Mouse (Mus musculus) G1E (cell line): ENCODE data around the gene Hltf. TPM values are rescaled to one million over a fixed set of nuclear protein-coding genes. Genes with fewer than 3 reads are reported as not detected.
A peak's percentile ranks its signal among the peaks of the same experiment; 100 is the strongest.
"Not testable (repeated sequence)": the region's sequence is repeated elsewhere in the genome, so short reads cannot be mapped to it uniquely, and the experiment has no call there.

Experiments used
- ATAC-seq: 2 replicates; pipeline ENCODE4 v1.8.0; 2016; ENCODE audit warnings: mild to moderate bottlenecking; ENCODE audit not compliant: insufficient number of reproducible peaks, poor library complexity, low FRiP score, severe bottlenecking; ENCODE audit errors: extremely low read depth
- DNase-seq: peaks from one replicate; pipeline ENCODE4 v3.0.0; 2012; ENCODE audit warnings: low spot score
- H3K27me3 ChIP-seq: 2 replicates; pipeline ENCODE4 v1.6.1; 2012; ENCODE audit warnings: mild to moderate bottlenecking, low read length, inconsistent platforms; ENCODE audit not compliant: insufficient read depth
- H3K36me3 ChIP-seq: replicated peaks from 2 replicates; pipeline ENCODE3; 2012; ENCODE audit warnings: mild to moderate bottlenecking, inconsistent platforms
- H3K4me1 ChIP-seq: 2 replicates; pipeline ENCODE4 v1.6.1; 2012; ENCODE audit warnings: low read depth, low read length, inconsistent platforms, mixed read lengths; ENCODE audit not compliant: insufficient read depth
- H3K4me3 ChIP-seq: 2 replicates; pipeline ENCODE4 v1.5.1; 2012; ENCODE audit warnings: low read depth, mild to moderate bottlenecking, inconsistent platforms, low read length, moderate library complexity, mixed read lengths
- H3K9me3 ChIP-seq: replicated peaks from 2 replicates; pipeline ENCODE4 v1.6.1; 2012; ENCODE audit warnings: inconsistent platforms
- CTCF ChIP-seq: IDR thresholded peaks from 2 replicates; pipeline ENCODE4 v1.5.1; 2012; ENCODE audit warnings: low read depth, low read length, inconsistent platforms, mixed read lengths
- GATA1 ChIP-seq: IDR thresholded peaks from 2 replicates; pipeline ENCODE4 v1.6.1; 2012; ENCODE audit warnings: borderline replicate concordance, low read length, inconsistent platforms, mixed read lengths
- GATA2 ChIP-seq: IDR thresholded peaks from 2 replicates; pipeline ENCODE4 v1.6.1; 2012; ENCODE audit warnings: low read depth, low read length, inconsistent platforms, borderline replicate concordance
- POLR2AphosphoS5 ChIP-seq: IDR thresholded peaks from 2 replicates; pipeline ENCODE4 v1.6.1; 2012; ENCODE audit warnings: low read depth, low read length, inconsistent platforms; ENCODE audit not compliant: insufficient replicate concordance
- TAL1 ChIP-seq: conservative IDR thresholded peaks from 2 replicates; pipeline ENCODE4 v1.6.1; 2012; ENCODE audit warnings: low read depth, low read length, inconsistent platforms, mixed read lengths
- polyA plus RNA-seq: library from polyadenylated mRNA; stranded (reverse); fragments of >175 nt; gene quantifications from 2 replicates; pipeline ENCODE4 v1.2.3, GENCODE M21; 2012
- total RNA-seq, 2 experiments: library from RNA; stranded (forward) in 1 of 2; stranded (reverse) in 1 of 2; fragments of 200-1000 nt in 1 of 2; fragments of >200 nt in 1 of 2; fragmentation: Nextera tagmentation in 1 of 2; gene quantifications; 2 replicates each; pipeline ENCODE4 v1.2.3; 2014 to 2017

Hltf gene
- total RNA-seq (2014; fragmentation: Nextera tagmentation) = 71.0 and 85.2 TPM in 2 replicates
- total RNA-seq (2017) = 75.7 and 85.0 TPM in 2 replicates
- polyA plus RNA-seq = 14.2 and 15.6 TPM in 2 replicates

GRCm38 (mm10) chr3:20057306-20058196 lies at the start of gene Hltf:
Gene Hltf (plus strand): TSS chr3:20057811.
- ATAC-seq = peak; percentile 100
- TF ChIP-seq GATA1 (no peak), GATA2 (no peak), CTCF (no peak), POLR2AphosphoS5 (no peak), TAL1 (no peak)

GRCm38 (mm10) chr3:20010464-20010863 lies 47.1 kb upstream of the Hltf start:
- peaks cover 2% of the 10 kb centered on the region; the same call in 1 of the 2 replicates for H3K4me1 ChIP-seq
- H3K36me3 ChIP-seq = peaks cover 67% of the 10 kb centered on the region
- H3K4me3 ChIP-seq = no peak overlapping the region
- no peaks in the 10 kb centered on the region for H3K27me3 ChIP-seq
- no peak for ATAC-seq
- no peak for TF ChIP-seq GATA1
- TF ChIP-seq POLR2AphosphoS5 = no peak
- no peak for TF ChIP-seq CTCF
- no peak for TF ChIP-seq TAL1
- TF ChIP-seq GATA2 = no peak
- H3K9me3 ChIP-seq = no peaks in the 10 kb centered on the region
- no peak for DNase-seq

More at GRCm38 (mm10) chr3:20057306-20058196, at the start of gene Hltf:
- peak; percentile 96 for DNase-seq
- H3K36me3 ChIP-seq = peaks cover 9% of the 10 kb centered on the region
- H3K9me3 ChIP-seq = no peaks in the 10 kb centered on the region
- peaks cover 7% of the 10 kb centered on the region for H3K4me1 ChIP-seq
- no peaks in the 10 kb centered on the region for H3K27me3 ChIP-seq
- H3K4me3 ChIP-seq = peak within 1 kb of the TSS; percentile 85

GRCm38 (mm10) chr3:20010905-20011304 lies 46.7 kb upstream of the Hltf start:
- not testable (repeated sequence) for H3K4me1 ChIP-seq, DNase-seq, ATAC-seq, H3K9me3 ChIP-seq, H3K4me3 ChIP-seq, H3K27me3 ChIP-seq
- peaks cover 69% of the 10 kb centered on the region for H3K36me3 ChIP-seq

GRCm38 (mm10) chr3:20014454-20014853 lies 43.2 kb upstream of the Hltf start:
- H3K9me3 ChIP-seq = no peaks in the 10 kb centered on the region
- peaks cover 2% of the 10 kb centered on the region; the same call in 1 of the 2 replicates for H3K4me1 ChIP-seq
- DNase-seq = no peak
- H3K36me3 ChIP-seq = peaks cover 72% of the 10 kb centered on the region
- H3K4me3 ChIP-seq = no peak overlapping the region; the same call in 1 of the 2 replicates
- ATAC-seq = no peak
- no peak for TF ChIP-seq TAL1
- no peaks in the 10 kb centered on the region for H3K27me3 ChIP-seq

GRCm38 (mm10) chr3:20018076-20018475 lies 39.5 kb upstream of the Hltf start:
- TF ChIP-seq TAL1 (no peak), CTCF (no peak), POLR2AphosphoS5 (no peak), GATA1 (no peak), GATA2 (no peak)
- ATAC-seq (no peak), DNase-seq (no peak)
- H3K36me3 ChIP-seq = peaks cover 76% of the 10 kb centered on the region
- no peaks in the 10 kb centered on the region for H3K27me3 ChIP-seq
- H3K4me3 ChIP-seq = no peak overlapping the region
- no peaks in the 10 kb centered on the region for H3K9me3 ChIP-seq
- peaks cover 2% of the 10 kb centered on the region; the same call in 1 of the 2 replicates for H3K4me1 ChIP-seq

GRCm38 (mm10) chr3:20023832-20024231 lies 33.8 kb upstream of the Hltf start:
- TF ChIP-seq TAL1 (no peak), POLR2AphosphoS5 (no peak), GATA2 (no peak), GATA1 (no peak), CTCF (no peak)
- H3K9me3 ChIP-seq = no peaks in the 10 kb centered on the region
- no peak overlapping the region for H3K4me3 ChIP-seq
- H3K27me3 ChIP-seq = no peaks in the 10 kb centered on the region
- no peaks in the 10 kb centered on the region for H3K4me1 ChIP-seq
- peaks cover 85% of the 10 kb centered on the region for H3K36me3 ChIP-seq
- ATAC-seq = no peak
- no peak for DNase-seq

- no peaks in the 10 kb centered on the region for H3K4me1 ChIP-seq
- ATAC-seq (no peak), DNase-seq (no peak)
- TF ChIP-seq GATA2 (no peak), GATA1 (no peak), TAL1 (no peak), CTCF (no peak), POLR2AphosphoS5 (no peak)
- no peaks in the 10 kb centered on the region for H3K9me3 ChIP-seq
- H3K4me3 ChIP-seq = no peak overlapping the region
- H3K27me3 ChIP-seq = no peaks in the 10 kb centered on the region
- peaks cover 80% of the 10 kb centered on the region for H3K36me3 ChIP-seq
Observed at GRCm38 (mm10) chr3:20026481-20026880, 31.1 kb upstream of the Hltf start.
